Mouse (Mus musculus) MEL (cell line): Measurements from ENCODE around the gene Itga10. TPM values are rescaled to one million over a fixed set of nuclear protein-coding genes. Genes with fewer than 3 reads are reported as not detected.
A peak's percentile ranks its signal among the peaks of the same experiment; 100 is the strongest.

Experiments used
- DNase-seq: peaks from one replicate; pipeline ENCODE4 v3.0.0; 2011; ENCODE audit warnings: low read depth, low spot score
- H3K27ac ChIP-seq: 2 replicates; pipeline ENCODE4 v1.5.1; 2012; ENCODE audit warnings: low read depth, mild to moderate bottlenecking, control low read depth, low read length, moderate library complexity; ENCODE audit not compliant: control insufficient read depth
- H3K27me3 ChIP-seq, 2 experiments: fragments of 150-350 bp in 1 of 2; sonication (generic) in 1 of 2; 2 replicates each; pipeline ENCODE4 v1.6.1; 2012; ENCODE audit warnings: low read length in 2 of 2, mild to moderate bottlenecking in 2 of 2, improper control_type of control experiment in 1 of 2, moderate library complexity in 1 of 2; ENCODE audit not compliant: insufficient read depth in 2 of 2, control insufficient read depth in 1 of 2
- H3K36me3 ChIP-seq, 2 experiments: 2 replicates each; pipeline ENCODE4 v1.6.1; 2012 to 2014; ENCODE audit warnings: low read length in 2 of 2, improper control_type of control experiment in 1 of 2, inconsistent platforms in 1 of 2, mild to moderate bottlenecking in 1 of 2; ENCODE audit not compliant: insufficient read depth in 2 of 2, control insufficient read depth in 1 of 2
- H3K4me1 ChIP-seq, 2 experiments: fragments of 150-350 bp in 1 of 2; sonication (generic) in 1 of 2; 2 replicates each; pipeline ENCODE4 v1.6.1; 2012; ENCODE audit warnings: low read length in 2 of 2, improper control_type of control experiment in 1 of 2, mild to moderate bottlenecking in 1 of 2; ENCODE audit not compliant: insufficient read depth in 2 of 2, control insufficient read depth in 1 of 2
- H3K4me3 ChIP-seq, 2 experiments: fragments of 150-350 bp in 1 of 2; sonication (generic) in 1 of 2; 2 replicates each; pipeline ENCODE4 v1.5.1; 2012; ENCODE audit warnings: low read depth in 2 of 2, low read length in 2 of 2, mild to moderate bottlenecking in 2 of 2, moderate library complexity in 2 of 2, control low read depth in 1 of 2, improper control_type of control experiment in 1 of 2; ENCODE audit not compliant: control insufficient read depth in 1 of 2, insufficient read depth in 1 of 2
- H3K79me2 ChIP-seq: 2 replicates; pipeline ENCODE4 v1.6.1; 2012; ENCODE audit warnings: mild to moderate bottlenecking, low read length, moderate library complexity; ENCODE audit not compliant: control insufficient read depth, poor library complexity, insufficient read depth
- H3K9ac ChIP-seq: 2 replicates; pipeline ENCODE4 v1.6.1; 2012; ENCODE audit warnings: low read depth, mild to moderate bottlenecking, control low read depth, low read length, moderate library complexity; ENCODE audit not compliant: control insufficient read depth, poor library complexity, severe bottlenecking
- H3K9me3 ChIP-seq: fragments of 150-350 bp; sonication (generic); replicated peaks from 2 replicates; pipeline ENCODE4 v1.6.1; 2012; ENCODE audit warnings: mild to moderate bottlenecking, low read length, improper control_type of control experiment, moderate library complexity; ENCODE audit not compliant: insufficient read depth
- BHLHE40 ChIP-seq: IDR thresholded peaks from 2 replicates; pipeline ENCODE4 v1.6.1; 2012; ENCODE audit warnings: low read depth, mild to moderate bottlenecking, inconsistent platforms, low read length, improper control_type of control experiment, borderline replicate concordance
- CHD1 ChIP-seq: IDR thresholded peaks from 2 replicates; pipeline ENCODE4 v1.6.1; 2012; ENCODE audit warnings: low read depth, mild to moderate bottlenecking, inconsistent platforms, low read length, improper control_type of control experiment
- CHD2 ChIP-seq: IDR thresholded peaks from 2 replicates; pipeline ENCODE4 v1.6.1; 2011; ENCODE audit warnings: low read length, improper control_type of control experiment
- CTCF ChIP-seq, 3 experiments: IDR thresholded peaks in 2 of 3; conservative IDR thresholded peaks in 1 of 3; 2 replicates each; pipeline ENCODE4 v1.5.1; 2011 to 2012; ENCODE audit warnings: low read length in 3 of 3, low read depth in 2 of 3, mild to moderate bottlenecking in 2 of 3, improper control_type of control experiment in 1 of 3, inconsistent platforms in 1 of 3, mixed read lengths in 1 of 3, moderate library complexity in 1 of 3; ENCODE audit not compliant: control insufficient read depth in 1 of 3, insufficient read depth in 1 of 3, poor library complexity in 1 of 3, severe bottlenecking in 1 of 3
- E2F4 ChIP-seq: IDR thresholded peaks from 2 replicates; pipeline ENCODE4 v1.6.1; 2011; ENCODE audit warnings: low read depth, low read length, improper control_type of control experiment, borderline replicate concordance
- ELF1 ChIP-seq: IDR thresholded peaks from 2 replicates; pipeline ENCODE4 v1.6.1; 2014; ENCODE audit warnings: low read depth, mild to moderate bottlenecking, inconsistent platforms, low read length, improper control_type of control experiment, moderate library complexity
- ETS1 ChIP-seq: IDR thresholded peaks from 2 replicates; pipeline ENCODE4 v1.6.1; 2012; ENCODE audit warnings: low read depth, mild to moderate bottlenecking, inconsistent platforms, low read length, improper control_type of control experiment, moderate library complexity
- GABPA ChIP-seq: IDR thresholded peaks from 2 replicates; pipeline ENCODE4 v1.6.1; 2012; ENCODE audit warnings: low read depth, mild to moderate bottlenecking, inconsistent platforms, low read length, improper control_type of control experiment, moderate library complexity
- GATA1 ChIP-seq: IDR thresholded peaks from 2 replicates; pipeline ENCODE4 v1.6.1; 2011; ENCODE audit warnings: low read depth, low read length, improper control_type of control experiment
- JUND ChIP-seq: IDR thresholded peaks from 2 replicates; pipeline ENCODE4 v1.6.1; 2011; ENCODE audit warnings: low read depth, mild to moderate bottlenecking, improper control_type of control experiment, low read length
- KAT2A ChIP-seq: conservative IDR thresholded peaks from 2 replicates; pipeline ENCODE4 v1.6.1; 2012; ENCODE audit warnings: low read depth, low read length, improper control_type of control experiment, inconsistent platforms
- MYB ChIP-seq: IDR thresholded peaks from 2 replicates; pipeline ENCODE4 v1.6.1; 2011; ENCODE audit warnings: mild to moderate bottlenecking, low read depth, low read length, improper control_type of control experiment
- MYC ChIP-seq: IDR thresholded peaks from 2 replicates; pipeline ENCODE4 v1.6.1; 2011; ENCODE audit warnings: low read depth, mild to moderate bottlenecking, low read length, improper control_type of control experiment, moderate library complexity
- POLR2A ChIP-seq, 2 experiments: IDR thresholded peaks; 2 replicates each; pipeline ENCODE4 v1.6.1; 2011 to 2012; ENCODE audit warnings: low read length in 2 of 2, mild to moderate bottlenecking in 2 of 2, control low read depth in 1 of 2, improper control_type of control experiment in 1 of 2, low read depth in 1 of 2, moderate library complexity in 1 of 2; ENCODE audit not compliant: control insufficient read depth in 1 of 2, insufficient read depth in 1 of 2, poor library complexity in 1 of 2
- POLR2AphosphoS2 ChIP-seq: IDR thresholded peaks from 2 replicates; pipeline ENCODE4 v1.6.1; 2011; ENCODE audit warnings: low read length, improper control_type of control experiment
- POLR2AphosphoS5 ChIP-seq: IDR thresholded peaks from 2 replicates; pipeline ENCODE4 v1.6.1; 2012; ENCODE audit warnings: low read depth, borderline replicate concordance, mild to moderate bottlenecking, inconsistent platforms, low read length, moderate library complexity, mixed read lengths
- SMC3 ChIP-seq: IDR thresholded peaks from 2 replicates; pipeline ENCODE4 v1.6.1; 2011; ENCODE audit warnings: low read depth, low read length, improper control_type of control experiment
- UBTF ChIP-seq: IDR thresholded peaks from 2 replicates; pipeline ENCODE4 v1.6.1; 2012; ENCODE audit warnings: low read depth, mild to moderate bottlenecking, inconsistent platforms, low read length, improper control_type of control experiment, moderate library complexity, borderline replicate concordance; ENCODE audit not compliant: insufficient read depth
- USF1 ChIP-seq: IDR thresholded peaks from 2 replicates; pipeline ENCODE4 v1.6.1; 2014; ENCODE audit warnings: low read depth, mild to moderate bottlenecking, inconsistent platforms, low read length, improper control_type of control experiment, moderate library complexity
- USF2 ChIP-seq, 2 experiments: IDR thresholded peaks; 2 replicates each; pipeline ENCODE4 v1.6.1; 2011 to 2012; ENCODE audit warnings: improper control_type of control experiment in 2 of 2, low read length in 2 of 2, borderline replicate concordance in 1 of 2, inconsistent platforms in 1 of 2, low read depth in 1 of 2, mild to moderate bottlenecking in 1 of 2; ENCODE audit not compliant: insufficient read depth in 1 of 2
- ZC3H11A ChIP-seq: IDR thresholded peaks from 2 replicates; pipeline ENCODE4 v1.6.1; 2012; ENCODE audit warnings: low read depth, mild to moderate bottlenecking, inconsistent platforms, low read length, improper control_type of control experiment
- ZNF384 ChIP-seq: IDR thresholded peaks from 2 replicates; pipeline ENCODE4 v1.6.1; 2012; ENCODE audit warnings: low read depth, mild to moderate bottlenecking, inconsistent platforms, low read length, improper control_type of control experiment
- polyA plus RNA-seq, 2 experiments: library from polyadenylated mRNA; stranded (reverse) in 1 of 2; unstranded in 1 of 2; fragments of >175 nt in 1 of 2; fragments of >200 nt in 1 of 2; gene quantifications; 2 replicates each; pipeline versions ENCODE4 v1.2.1 to v1.2.4; 2012; ENCODE audit warnings: low replicate concordance in 2 of 2, low read depth in 1 of 2; ENCODE audit not compliant: insufficient read length in 2 of 2, insufficient read depth in 1 of 2, missing spikeins in 1 of 2
- total RNA-seq: library from RNA; depleted of rRNA; stranded (reverse); fragments of 300-350 nt; gene quantifications from 2 replicates; pipeline ENCODE4 v1.2.3, GENCODE M21; 2012

Itga10 gene
- total and polyA plus RNA-seq, 3 experiments: 1.0 to 2.9 TPM; not detected in 1

- TF ChIP-seq JUND: no peak
- TF ChIP-seq USF1: no peak
- TF ChIP-seq E2F4: no peak
These were observed 44.1 kb upstream of the Itga10 start (continued) for GRCm38 (mm10) chr3:96601251-96601787.

GRCm38 (mm10) chr3:96601941-96602703 lies 43.3 kb upstream of the Itga10 start:
- Histone ChIP-seq H3K27me3 (no peaks in the 10 kb centered on the region), H3K36me3 (peaks cover 0 to 7% of the 10 kb centered on the region in 2 experiments; a peak in 2 of 4 replicates), H3K27ac (no peak overlapping the region), H3K9me3 (no peaks in the 10 kb centered on the region), H3K4me1 (peaks cover 8 to 9% of the 10 kb centered on the region in 2 experiments), H3K4me3 (peak overlapping the region; percentile 60 to 66), H3K9ac (peak overlapping the region; percentile 74), H3K79me2 (no peaks in the 10 kb centered on the region; the same call in 1 of the 2 replicates)
- no peak for DNase-seq
- TF ChIP-seq POLR2A (IDR thresholded peaks at IDR 0.05; ENCODE audit: control insufficient read depth in 1 of 2, insufficient read depth in 1 of 2, low read depth in 1 of 2, low read length in 2 of 2, poor library complexity in 1 of 2) (no peak), CHD2 (no peak), SMC3 (no peak), ZNF384 (no peak), ZC3H11A (no peak), ELF1 (no peak), POLR2AphosphoS5 (no peak), UBTF (no peak), MYB (no peak), ETS1 (no peak), GABPA (no peak), MYC (no peak), BHLHE40 (no peak), CTCF (IDR thresholded peaks at IDR 0.05 in 2 of 3, conservative IDR thresholded peaks at IDR 0.05 in 1 of 3; ENCODE audit: control insufficient read depth in 1 of 3, insufficient read depth in 1 of 3, low read depth in 2 of 3, low read length in 3 of 3, poor library complexity in 1 of 3, severe bottlenecking in 1 of 3) (no peak), GATA1 (no peak), POLR2AphosphoS2 (no peak), USF2 (IDR thresholded peaks at IDR 0.05; ENCODE audit: borderline replicate concordance in 1 of 2, insufficient read depth in 1 of 2, low read depth in 1 of 2, low read length in 2 of 2) (no peak), KAT2A (no peak), CHD1 (no peak), E2F4 (no peak)
